Mouse (Mus musculus) brain, embryonic 14.5 days (tissue): ENCODE results near the gene Layn.

Experiments
- CTCF ChIP-seq: fragments of 200-500 bp; IDR thresholded peaks from 2 replicates; pipeline ENCODE4 v1.5.1; 2012; ENCODE audit warnings: inconsistent platforms, mild to moderate bottlenecking, moderate library complexity, borderline replicate concordance; ENCODE audit not compliant: insufficient read depth, insufficient read length; ENCODE audit errors: extremely low read depth
- POLR2A ChIP-seq: fragments of 200-500 bp; IDR thresholded peaks from 2 replicates; pipeline ENCODE4 v1.6.1; 2012; ENCODE audit warnings: mild to moderate bottlenecking, inconsistent platforms, borderline replicate concordance; ENCODE audit not compliant: poor library complexity, insufficient read depth, insufficient read length, severe bottlenecking; ENCODE audit errors: extremely low read depth

DNA sequence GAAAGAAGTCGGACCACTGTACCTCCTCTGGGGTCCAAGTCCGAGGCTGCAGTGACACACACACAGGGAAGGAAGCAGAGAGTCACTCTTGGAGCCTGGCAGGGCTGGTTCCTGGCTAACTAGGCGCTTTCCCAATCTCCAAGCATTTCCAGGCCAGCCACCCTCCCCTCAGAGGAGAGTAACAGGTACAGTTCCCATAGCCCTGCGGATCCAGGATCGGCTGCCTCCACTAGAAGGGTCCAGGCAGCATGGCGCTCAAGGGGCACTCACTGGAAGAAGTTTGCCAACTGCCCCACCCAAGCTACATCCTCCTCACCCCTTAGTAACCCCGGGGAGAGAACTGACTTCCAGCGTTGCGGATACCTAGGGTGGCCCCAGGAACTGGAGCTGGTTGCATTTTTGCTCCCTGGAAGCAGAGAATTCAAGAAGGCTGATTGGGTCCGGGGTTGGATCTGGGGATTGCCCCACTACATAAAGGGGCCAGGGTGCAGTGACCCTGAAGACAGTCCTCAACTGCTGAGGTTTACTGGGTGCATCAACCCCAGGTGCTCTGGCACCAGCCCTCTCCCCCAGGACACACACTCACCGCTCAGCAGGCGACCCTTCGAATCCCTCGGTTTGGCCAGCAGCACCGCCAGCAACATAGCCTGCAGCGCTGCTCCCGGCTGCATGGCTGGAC, 455 bp downstream of the Layn start:
- TF ChIP-seq CTCF (no peak), POLR2A (no peak)
